Mouse (Mus musculus) urinary bladder, postnatal 10 days (tissue): ENCODE data around the gene Lrrc66.
"Not testable (repeated sequence)": the region's sequence is repeated elsewhere in the genome, so short reads cannot be mapped to it uniquely, and the experiment has no call there.

Experiments
- DNase-seq: peaks from one replicate; pipeline ENCODE4 v3.0.0; 2022; ENCODE audit warnings: low spot score

Gene Lrrc66

GRCm38 (mm10) chr5:73613296-73613695 is 19.0 kb downstream of the Lrrc66 start:
- no peak for DNase-seq

DNA sequence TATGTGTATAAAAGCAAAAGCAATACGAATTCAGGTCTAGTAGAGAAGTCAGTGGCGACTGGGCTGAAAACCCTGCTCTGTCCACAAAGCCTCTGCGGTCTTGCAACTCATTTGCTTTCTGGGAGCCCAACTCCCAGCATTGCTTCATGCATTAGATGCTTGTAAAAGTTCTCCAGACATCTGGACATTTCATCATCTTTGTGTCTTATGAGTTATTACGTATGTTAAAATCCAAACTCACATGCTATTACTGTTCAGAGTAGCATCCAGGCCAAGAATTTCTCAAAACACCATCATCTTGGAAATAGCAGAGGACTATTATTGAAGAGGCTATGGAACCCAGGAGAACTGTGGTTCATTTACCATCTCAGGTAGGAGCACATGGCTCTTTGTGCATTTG is 21.3 kb downstream of the Lrrc66 start:
- DNase-seq, result no peak

DNA sequence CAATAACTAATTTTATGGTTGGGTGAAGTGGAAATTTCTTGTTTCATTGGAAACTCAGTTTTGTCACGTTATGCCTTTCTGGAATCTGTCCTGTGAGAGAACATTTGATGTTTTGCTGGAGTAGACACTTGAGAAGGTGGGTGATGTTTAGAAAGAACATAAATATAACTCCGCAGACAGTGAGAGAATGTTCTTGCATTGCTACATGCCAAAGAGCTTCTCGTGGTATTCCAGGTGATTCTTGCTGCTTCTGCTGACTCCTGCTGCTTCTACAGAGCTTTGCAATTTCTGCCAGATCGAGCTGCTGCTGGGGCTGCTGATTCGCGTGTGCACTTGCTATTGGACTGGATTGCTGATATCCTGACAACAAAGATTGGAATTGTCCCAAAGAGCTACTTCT is 27.4 kb downstream of the Lrrc66 start:
- no peak for DNase-seq

GRCm38 (mm10) chr5:73604542-73604941 is 27.8 kb downstream of the Lrrc66 start:
- DNase-seq, result no peak

DNA sequence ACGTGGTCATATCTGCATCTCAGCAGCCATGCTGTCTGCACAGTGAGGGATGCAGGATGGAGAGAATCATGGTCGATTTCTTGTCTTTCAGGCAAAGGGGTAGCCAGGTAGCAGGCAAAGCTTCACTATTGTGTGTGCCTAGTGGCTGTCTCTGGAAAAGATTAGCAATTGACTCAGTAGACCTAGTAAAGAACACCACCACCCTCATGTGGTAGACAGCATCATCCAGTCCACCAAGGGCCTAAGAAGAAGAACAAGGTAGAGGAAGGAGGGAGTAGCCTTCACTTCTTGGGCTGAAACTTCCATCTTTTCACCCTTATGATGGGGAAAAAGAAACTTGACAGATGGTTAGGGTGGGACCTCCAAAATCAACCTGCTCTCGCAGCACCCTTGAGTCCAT is 29.5 kb downstream of the Lrrc66 start:
- DNase-seq, result no peak

DNA sequence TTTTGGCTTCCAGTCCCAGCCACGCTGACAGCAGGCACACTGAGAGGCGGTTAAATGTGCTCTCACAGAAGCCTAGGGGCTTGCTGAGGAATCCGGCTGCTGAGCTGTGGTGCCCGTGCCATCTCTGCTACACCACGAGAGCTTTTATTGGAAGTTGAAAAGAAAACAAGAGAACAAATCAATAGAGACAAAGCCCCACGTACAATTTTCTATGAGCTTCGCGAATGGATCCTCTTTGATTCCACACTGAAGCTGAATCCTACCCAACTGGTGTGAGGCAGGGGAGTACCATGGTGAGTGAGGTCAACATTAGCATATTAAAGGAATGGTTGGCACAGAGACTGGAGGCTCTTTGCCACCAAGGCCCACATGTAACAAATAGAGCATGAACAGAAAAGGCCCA is 31.0 kb downstream of the Lrrc66 start:
- DNase-seq, result no peak

- DNase-seq, result no peak
Observed at GRCm38 (mm10) chr5:73599991-73600390, 32.3 kb downstream of the Lrrc66 start.

- no peak for DNase-seq
Observed at GRCm38 (mm10) chr5:73598943-73599695, 33.2 kb downstream of the Lrrc66 start.

DNA sequence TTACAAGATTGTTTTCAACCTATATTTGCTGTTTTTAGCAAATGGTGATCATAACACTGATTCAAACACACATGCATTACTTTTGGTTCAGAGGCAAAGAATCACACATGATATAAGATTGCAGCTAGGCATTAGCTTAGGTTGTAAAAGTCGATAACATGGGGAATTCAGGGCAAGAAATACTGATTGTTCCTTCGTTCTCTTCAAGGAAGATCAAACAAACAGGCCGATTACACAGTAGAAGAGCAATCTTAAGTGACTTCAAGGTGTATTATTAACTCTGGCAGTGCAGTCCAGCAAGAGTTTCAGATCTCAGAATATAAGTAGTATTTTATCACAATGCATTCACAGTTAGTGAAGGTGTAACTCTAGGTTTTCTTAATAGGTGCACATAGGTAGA is 45.2 kb downstream of the Lrrc66 start:
- DNase-seq, result no peak

DNA sequence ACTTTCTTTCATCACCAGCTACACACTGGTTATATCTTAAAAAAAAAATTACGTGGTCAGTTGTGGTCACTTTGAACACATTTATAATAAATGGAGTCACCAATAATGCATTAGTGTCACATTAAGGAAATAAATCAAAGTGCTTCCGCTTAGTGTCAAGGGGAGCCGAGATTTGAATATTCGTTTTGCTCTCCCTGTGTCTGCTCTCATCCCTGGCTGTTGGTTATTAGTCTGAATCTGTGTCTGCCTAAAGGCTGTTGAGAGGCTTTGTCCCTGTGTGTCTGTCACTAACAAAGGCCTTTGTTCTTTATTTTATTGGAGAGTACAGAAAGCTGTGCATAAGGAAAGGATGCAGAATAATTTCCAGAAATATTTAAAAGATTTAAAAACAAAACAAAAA is 45.7 kb downstream of the Lrrc66 start:
- DNase-seq, result no peak

GRCm38 (mm10) chr5:73585212-73586115 is 46.9 kb downstream of the Lrrc66 start:
- no peak for DNase-seq

DNA sequence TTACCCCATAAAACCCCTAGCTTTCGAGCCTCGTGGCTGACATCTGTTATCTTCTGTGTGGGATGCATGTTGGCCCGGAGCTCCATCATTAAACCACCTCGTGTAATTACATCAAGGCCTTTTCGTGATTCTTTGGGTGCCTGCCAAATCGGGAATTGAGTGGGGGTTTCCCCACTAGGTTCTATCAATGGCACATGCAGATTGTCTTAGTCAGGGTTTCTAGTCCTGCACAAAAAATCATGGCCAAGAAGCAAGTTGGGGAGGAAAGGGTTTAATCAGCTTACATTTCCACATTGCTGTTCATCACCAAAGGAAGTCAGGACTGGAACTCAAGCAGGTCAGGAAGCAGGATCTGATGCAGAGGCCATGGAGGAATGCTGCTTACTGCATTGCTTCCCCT is 48.3 kb downstream of the Lrrc66 start:
- DNase-seq, result not testable (repeated sequence)

GRCm38 (mm10) chr5:73578131-73578530 is 54.2 kb downstream of the Lrrc66 start:
- DNase-seq, result no peak

DNA sequence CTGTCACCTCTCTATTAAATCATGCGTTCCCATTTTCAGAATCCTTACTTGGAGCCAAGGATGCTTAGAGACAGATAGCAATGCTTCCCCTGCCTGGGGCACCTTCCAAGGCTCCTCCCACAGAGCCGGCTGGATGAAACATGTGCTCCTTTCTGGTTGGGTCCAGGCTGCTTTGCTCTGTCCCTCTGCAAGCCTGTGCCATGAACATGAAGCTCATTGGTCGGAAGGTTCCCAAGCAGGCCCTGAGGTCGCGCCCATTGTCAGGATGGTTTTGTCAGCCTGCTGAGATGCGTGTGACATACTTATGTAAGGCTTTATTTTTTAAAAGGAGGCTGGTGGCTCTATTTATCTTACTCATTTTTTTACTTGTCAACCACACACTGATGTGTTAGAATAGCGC is 55.6 kb downstream of the Lrrc66 start:
- no peak for DNase-seq

DNA sequence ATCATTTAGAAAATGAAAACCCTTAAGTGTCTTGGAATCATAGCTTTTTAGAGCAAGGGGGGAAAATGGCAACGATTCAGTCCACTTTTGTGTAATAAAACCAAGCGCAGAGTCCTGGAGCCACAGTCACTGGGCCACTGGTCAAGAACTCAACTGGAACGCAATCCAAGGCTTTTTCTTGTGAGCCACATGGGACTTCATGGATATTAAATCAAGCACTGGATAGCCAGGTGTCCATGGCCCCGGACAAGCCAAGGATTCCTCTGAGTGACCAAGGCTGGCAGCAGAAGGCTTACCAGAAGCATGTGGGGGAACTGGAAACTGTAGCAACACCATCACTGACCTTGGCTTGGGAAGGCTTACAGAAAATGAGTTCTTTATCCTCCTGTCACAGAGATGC is 57.7 kb downstream of the Lrrc66 start:
- no peak for DNase-seq

DNA sequence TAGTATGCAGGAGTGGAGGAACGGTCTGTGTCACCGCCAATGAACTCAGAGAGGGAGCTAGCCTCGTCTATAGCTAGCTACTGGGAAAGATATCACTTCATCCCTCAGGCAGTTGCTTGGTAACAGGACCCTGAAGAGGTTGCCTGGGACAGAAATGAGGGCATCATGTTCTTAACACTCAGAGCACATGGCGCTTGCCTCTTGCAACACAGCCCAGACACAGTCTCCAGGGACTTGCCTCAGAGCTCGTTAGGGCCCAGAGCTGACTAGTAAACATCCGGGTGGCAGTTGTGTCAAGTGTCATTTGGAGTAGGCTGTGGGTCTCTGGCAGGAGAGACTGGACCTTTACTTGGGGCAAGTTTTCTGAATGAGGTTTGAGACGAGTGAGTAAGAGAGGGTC is 58.5 kb downstream of the Lrrc66 start:
- DNase-seq, result no peak

GRCm38 (mm10) chr5:73572846-73573245 is 59.5 kb downstream of the Lrrc66 start:
- no peak for DNase-seq

- no peak for DNase-seq
Observed at GRCm38 (mm10) chr5:73571395-73572156, 60.8 kb downstream of the Lrrc66 start.

DNA sequence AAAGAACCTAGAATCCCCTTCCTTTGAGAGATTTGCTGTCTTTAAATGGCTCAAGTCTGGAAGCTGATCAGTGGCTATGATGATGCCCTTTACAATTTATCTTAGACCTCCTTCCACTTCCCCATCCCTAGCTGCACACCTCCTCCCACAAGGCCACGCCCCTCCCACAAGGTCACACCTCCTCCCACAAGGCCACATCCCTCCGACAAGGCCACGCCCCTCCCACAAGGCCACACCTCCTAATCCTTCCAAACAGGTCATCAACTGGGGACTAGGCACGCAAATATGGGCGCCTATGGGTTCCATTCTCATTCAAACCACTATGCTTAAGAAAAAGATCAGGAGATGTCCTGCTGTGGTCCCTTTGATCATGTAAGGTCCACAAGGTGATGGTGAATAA is 63.1 kb downstream of the Lrrc66 start:
- DNase-seq, result no peak

- DNase-seq, result no peak
Observed at GRCm38 (mm10) chr5:73566892-73567291, 65.4 kb downstream of the Lrrc66 start.

GRCm38 (mm10) chr5:73566119-73566518 is 66.2 kb downstream of the Lrrc66 start:
- no peak for DNase-seq

DNA sequence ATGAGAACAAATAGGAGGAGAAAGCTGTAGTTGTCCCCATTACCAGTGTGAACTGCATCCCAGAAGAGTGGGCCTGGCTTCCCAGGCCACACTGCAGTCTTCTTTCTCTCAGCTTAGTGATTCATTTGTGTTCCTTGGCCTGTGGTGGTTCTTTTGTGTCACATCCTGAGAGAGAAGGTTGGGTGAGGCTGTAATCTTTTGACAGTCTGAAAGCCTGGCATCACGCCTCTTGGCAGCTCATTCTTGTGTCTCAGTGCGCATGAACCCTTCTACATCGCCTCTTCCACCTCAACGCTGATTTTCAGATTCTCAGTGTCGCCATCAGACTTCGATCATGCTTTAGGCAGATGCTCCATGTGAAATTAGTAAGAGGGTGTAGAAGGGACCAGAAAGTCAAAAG is 68.3 kb downstream of the Lrrc66 start:
- DNase-seq, result no peak

DNA sequence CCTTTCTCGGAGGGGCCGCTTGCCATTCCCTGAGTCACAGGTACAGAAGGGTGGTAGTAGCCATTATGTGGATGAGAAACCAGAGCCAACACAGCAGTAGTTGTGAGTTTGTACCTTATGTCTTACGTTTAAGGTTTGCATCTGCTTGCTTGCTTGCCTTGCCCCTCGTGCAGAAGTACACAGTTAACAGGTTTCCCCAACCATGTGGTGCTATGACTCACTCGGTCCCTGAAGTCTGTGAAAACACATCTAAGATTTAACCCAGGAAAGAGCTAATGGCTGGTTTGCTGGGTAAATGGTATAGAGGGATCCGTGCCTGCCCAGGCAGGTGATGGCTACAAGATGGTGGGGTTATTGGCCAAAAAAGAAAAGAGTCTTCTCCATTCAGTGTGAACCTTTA is 73.6 kb downstream of the Lrrc66 start:
- DNase-seq, result no peak
